Mouse (Mus musculus) skeletal muscle tissue, adult 2 months (tissue): ENCODE data around the gene Jchain.
"Not testable (repeated sequence)": the region's sequence is repeated elsewhere in the genome, so short reads cannot be mapped to it uniquely, and the experiment has no call there.

Experiments
- DNase-seq: peaks from one replicate; pipeline ENCODE4 v3.0.0-alpha.2; 2012; ENCODE audit warnings: low read depth, low spot score

Gene Jchain

GRCm38 (mm10) chr5:88527657-88528056 lies at the start of gene Jchain:
TSS of gene Jchain (minus strand) at chr5:88527891.
- DNase-seq, result no peak

GRCm38 (mm10) chr5:88575506-88576338 lies 48.0 kb upstream of the Jchain start:
- no peak for DNase-seq

GRCm38 (mm10) chr5:88574829-88575228 lies 47.1 kb upstream of the Jchain start:
- DNase-seq, result no peak

- DNase-seq, result no peak
Measured at GRCm38 (mm10) chr5:88569541-88569940, 41.9 kb upstream of the Jchain start.

- DNase-seq, result no peak
Measured at GRCm38 (mm10) chr5:88566034-88566841, 38.5 kb upstream of the Jchain start.

- DNase-seq, result peak; percentile 62
Measured at GRCm38 (mm10) chr5:88565148-88566033, 37.7 kb upstream of the Jchain start.

- DNase-seq, result peak; percentile 71
Measured at GRCm38 (mm10) chr5:88564501-88565147, 36.9 kb upstream of the Jchain start, which contains the start of gene Rufy3. TSS of gene Rufy3 (plus strand) at chr5:88565040.

GRCm38 (mm10) chr5:88562863-88563780 lies 35.4 kb upstream of the Jchain start:
- DNase-seq, result no peak

- DNase-seq, result no peak
Measured at GRCm38 (mm10) chr5:88561080-88561814, 33.6 kb upstream of the Jchain start.

GRCm38 (mm10) chr5:88558991-88559390 lies 31.3 kb upstream of the Jchain start:
- DNase-seq, result no peak

GRCm38 (mm10) chr5:88554086-88554886 lies 26.6 kb upstream of the Jchain start, which contains the start of gene Utp3:
TSS of gene Utp3 (plus strand) at chr5:88554462.
- peak; percentile 97 for DNase-seq

- DNase-seq, result no peak
Measured at GRCm38 (mm10) chr5:88553271-88554085, 25.8 kb upstream of the Jchain start.

- DNase-seq, result no peak
Measured at GRCm38 (mm10) chr5:88545536-88545935, 17.8 kb upstream of the Jchain start.

- not testable (repeated sequence) for DNase-seq
Measured at GRCm38 (mm10) chr5:88544411-88544810, 16.7 kb upstream of the Jchain start.

GRCm38 (mm10) chr5:88542651-88543282 lies 15.1 kb upstream of the Jchain start:
- DNase-seq, result peak; percentile 19

- no peak for DNase-seq
Measured at GRCm38 (mm10) chr5:88540845-88541244, 13.2 kb upstream of the Jchain start.

GRCm38 (mm10) chr5:88534697-88535096 lies 7.0 kb upstream of the Jchain start:
- DNase-seq, result no peak
